Mouse (Mus musculus) left cerebral cortex, adult 9 months (tissue): ENCODE results near the gene Gfpt1.

Source experiments
- DNase-seq, 2 experiments: peaks; one replicate each; pipeline ENCODE4 v3.0.0; 2022; ENCODE audit warnings: low spot score in 2 of 2

Gene Gfpt1

DNA sequence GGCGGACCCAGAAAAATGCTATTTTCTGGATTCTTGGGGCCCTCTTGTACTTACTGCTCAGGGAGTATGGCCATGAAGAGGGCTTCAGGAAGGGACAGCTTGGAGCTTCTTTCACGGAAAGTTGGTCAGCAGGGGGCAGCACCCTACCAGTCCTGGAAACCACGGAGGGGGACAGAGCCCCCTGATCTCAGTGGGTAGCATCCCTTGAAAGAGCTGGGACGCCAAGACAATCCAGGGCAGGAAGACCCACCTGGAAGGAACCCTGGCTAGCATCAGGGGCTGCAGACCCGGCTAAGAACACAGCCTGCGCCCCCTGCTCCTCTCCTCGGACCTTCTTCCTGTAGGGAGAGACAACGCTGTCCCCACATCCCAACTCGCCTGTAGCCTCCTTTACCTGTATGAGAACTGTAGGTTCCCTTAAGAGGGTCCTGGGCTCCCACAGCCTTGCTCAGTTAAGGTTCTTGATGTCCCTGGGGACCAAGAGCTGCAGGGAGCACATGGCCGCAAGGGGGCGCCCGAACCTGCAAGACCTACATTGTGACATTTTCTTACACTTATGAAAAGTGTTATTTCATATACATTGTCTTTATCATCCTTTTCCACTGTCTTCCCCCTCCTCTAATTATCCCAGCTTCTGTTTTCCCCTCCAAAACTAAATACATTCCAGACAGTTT lies 58.8 kb downstream of the Gfpt1 start:
- DNase-seq: peak; percentile 46 to 94

DNA sequence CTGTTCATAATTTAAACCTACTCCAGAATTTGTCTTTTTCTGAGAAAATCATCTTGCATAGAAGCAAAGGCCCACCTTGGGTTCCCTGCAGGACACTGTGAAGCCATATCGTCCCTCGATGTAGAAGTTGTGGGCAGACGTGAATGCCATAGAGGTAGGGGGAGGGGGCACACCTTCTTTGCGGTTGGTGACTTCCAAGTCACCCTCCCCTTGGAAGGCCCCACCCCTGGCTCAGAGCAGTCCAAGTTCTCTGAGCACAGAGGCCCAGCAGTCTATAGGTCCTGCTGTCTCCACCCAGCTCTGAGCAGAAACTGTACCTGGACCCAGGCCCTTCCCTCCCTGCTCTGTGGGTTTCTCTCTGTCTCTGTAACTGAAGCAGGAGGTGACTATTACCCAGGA lies 59.3 kb downstream of the Gfpt1 start:
- peak in 1 of 2 experiments; percentile 15 for DNase-seq

DNA sequence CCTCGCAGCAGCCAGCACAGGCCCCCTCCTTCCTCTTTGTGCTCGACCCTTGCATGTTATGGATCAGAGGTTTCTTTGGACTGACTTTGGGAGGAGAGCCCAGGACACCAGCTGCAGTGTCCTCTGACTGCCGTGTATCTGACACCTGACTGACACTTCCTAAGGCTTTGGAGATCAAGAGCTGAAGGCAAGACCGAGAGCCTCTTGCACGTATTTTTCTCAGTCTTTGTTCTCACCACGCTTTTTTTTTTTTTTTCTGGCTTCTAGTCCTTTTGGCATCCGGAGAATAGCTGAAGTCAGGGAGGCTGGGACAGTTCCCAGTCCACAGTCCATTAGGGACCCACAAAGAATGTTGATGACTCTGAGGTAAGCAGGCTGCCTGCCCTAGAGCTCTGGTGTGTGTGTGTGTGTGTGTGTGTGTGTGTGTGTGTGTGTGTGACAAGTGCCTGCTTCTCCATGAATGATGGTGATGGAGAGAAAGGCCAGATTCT lies 59.8 kb downstream of the Gfpt1 start:
- no peak for DNase-seq

DNA sequence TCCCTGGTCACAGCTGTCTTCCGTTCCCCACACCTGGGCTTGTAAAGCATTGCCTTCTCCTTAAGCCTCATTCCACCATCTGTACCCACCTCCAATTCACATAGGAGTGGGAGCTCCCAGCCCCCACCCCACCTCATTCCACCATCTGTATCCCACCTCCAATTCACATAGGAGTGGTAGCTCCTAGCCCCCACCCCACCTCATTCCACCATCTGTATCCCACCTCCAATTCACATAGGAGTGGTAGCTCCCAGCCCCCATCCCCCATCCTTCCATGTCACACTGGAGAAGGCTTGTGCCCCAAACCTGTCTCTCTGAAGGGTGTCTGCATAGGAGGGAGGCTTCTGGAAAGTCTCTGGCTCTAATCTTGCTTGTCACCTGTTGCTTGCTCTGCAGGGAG lies 60.7 kb downstream of the Gfpt1 start:
- no peak for DNase-seq

DNA sequence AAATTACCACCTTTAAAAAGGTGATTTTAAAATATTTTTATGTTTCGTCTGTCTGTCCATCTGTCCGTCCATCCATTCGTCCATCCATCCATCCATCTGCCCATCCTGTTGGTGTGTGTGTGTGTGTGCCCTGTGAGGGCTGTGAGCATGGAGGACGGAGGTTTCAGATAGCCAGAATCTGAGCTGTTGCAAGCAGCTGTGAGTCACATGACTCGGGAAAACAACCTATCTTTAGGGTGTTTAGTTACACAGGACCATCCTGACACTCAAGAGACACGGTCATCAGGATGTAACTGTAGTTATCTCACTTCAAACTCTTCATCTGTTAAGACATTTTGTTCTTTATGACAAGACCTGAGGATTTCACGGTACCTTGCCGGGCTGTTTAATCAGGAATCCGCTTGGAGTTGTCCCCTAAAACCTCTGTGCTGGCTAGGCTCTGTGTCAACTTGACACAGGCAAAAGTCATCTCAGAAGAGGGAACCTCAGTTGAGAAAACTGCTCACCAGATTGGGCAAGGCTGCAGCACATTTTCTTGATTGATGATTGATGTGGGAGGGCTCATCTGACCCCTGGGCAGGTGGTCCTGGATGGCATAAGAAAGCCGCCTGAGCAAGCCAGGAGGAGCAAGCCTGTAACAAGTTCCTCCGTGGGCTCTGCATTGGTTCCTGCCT lies 61.6 kb downstream of the Gfpt1 start, which contains the start of gene D6Ertd527e:
D6Ertd527e (plus strand) TSS at position 624 of the 674 bp plus-strand sequence.
- DNase-seq: no peak

DNA sequence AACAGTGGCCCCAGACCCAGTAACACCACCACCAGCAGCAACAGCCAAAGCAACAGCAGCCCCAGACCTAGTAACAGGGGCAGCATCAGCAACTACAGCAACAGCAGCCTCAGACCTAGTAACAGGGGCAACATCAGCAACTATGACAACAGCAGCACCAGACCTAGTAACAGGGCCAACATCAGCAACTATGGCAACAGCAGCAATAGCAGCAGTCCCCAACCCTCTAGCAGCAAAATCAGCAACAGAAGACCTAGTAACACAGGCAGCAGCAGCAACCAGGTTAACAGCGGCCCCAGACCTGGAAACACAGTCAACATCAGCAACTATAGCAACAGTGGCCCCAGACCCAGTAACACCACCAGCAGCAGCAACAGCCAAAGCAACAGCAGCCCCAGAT lies 68.8 kb downstream of the Gfpt1 start:
- DNase-seq: no peak

DNA sequence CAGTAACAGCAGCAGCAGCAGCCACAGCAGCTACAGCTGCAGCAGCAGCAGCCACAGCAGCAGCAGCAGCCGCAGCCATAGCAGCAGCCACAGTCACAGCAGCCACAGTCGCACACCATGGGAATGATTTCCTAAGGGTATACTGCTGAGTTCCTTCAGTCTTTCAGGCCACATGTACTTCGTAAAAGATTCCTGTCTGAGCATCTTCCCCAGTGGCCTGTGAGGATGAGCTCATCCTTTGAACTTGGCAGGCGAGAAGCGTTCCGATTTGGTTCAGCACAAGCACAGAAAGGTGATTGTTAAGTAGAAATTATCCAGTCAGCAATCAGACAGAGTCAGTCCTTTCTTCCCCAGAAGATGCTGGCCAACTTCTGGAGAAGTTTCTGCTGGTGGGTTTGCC lies 69.5 kb downstream of the Gfpt1 start:
- no peak for DNase-seq

DNA sequence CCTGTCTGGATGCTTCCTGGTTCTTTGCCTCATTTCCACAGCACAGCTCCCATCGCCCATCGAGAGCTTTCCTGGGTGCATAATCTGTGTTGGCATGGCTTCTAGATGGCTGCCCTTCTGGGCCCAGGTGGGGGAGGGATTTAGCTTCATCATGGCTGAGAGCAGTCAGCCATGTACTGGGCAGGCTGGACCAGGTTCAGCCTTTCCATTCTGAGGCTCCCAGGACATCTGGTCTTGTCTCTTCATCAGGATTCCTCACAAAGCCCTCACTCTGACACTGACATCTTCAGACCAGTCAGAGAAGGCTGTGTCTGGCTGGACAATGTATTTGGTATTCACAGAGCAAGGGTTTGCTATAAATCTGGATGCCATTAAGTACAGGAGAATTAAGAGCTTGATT lies 73.3 kb downstream of the Gfpt1 start:
- no peak for DNase-seq

DNA sequence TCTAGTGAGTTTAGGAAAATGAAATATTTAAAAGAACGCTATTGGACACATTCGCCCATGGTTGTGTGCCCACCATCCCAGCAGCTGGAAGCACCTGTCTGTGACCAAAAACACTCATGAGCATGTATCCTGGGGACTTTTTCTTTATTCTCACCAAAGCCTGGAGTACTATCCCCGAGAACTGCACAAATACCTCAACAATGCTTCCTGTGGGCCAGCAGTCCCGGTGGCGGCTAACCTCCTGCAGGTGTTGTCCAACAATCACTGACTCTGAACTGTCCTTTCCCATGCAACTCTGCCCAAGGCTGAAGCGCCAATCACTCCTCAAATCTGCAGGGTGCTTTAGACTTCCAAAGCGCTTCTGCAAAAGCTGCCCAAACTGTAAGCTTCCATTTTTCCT lies 74.0 kb downstream of the Gfpt1 start:
- no peak for DNase-seq

DNA sequence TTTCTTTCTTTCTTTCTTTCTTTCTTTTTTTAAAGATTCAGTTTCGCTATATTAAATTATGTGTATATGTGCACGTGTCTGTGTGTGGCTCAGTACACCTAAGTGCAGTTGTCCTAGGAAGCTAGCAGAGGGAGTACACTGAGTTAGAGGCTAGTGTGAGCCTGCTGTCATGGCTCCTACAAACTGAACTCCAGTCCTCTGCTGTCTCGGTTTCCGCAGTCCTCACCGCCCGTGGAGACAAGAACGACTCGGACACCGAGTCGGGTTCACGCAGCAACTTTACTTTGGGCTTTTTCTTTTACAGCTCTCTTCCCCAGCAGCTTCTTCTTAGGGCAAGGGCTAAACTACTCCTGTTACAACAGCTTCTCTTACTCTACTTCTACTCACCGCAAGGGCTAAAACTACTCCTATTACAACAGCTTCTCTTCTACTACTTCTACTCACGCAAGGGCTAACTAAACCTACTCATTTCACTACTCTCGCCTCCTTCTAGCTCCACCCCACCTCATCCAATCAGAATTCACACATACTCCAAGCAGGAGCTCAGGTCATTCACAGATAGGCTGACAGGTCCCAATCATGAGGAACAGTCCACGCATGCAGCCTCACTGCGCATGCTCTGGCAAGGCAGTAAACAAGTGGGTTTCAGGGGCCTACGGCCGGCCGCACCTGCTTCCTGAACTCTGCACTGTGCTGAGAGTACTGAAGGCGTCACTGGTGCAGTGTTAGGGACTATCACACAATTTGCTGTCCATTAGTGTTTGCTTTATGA lies 76.6 kb downstream of the Gfpt1 start:
- DNase-seq: no peak

DNA sequence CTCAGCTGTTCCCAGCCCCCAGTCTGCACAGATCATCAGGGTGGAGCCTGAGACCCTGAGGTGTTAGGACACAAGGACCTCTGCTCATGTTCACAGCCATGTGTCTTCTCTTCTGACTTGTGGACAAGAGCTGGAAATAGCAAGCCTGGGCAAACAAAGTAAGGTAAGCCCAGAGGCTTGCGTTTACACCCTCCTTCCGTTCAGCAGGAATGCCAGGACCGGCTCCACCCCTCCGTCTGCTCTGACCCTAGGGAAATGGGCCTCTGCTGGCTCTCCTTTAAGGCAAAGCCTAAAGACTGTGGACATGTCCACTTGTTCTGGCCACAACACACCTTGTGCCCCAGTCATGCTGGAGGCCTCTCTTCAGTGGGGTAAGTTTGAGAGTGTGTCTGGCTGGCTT lies 77.3 kb downstream of the Gfpt1 start:
- DNase-seq: no peak

DNA sequence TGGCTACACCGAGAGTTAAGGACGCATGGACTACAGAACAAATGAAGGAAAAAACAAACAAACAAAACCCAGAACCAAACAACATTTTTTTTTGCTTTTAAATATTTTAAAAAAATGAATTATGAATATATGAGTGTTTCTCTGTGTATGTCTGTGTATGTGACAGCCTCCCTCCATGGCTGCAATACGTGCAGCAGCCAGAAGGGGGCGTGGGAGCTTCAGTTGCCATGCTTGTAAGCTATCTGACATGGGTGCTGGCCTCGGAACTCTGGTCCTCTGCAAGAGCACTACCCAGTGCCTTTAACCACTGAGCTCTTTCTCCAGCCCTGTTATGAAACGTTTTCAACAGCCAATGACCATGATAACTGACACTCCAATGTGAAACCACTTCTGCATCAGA lies 78.0 kb downstream of the Gfpt1 start:
- DNase-seq: no peak

DNA sequence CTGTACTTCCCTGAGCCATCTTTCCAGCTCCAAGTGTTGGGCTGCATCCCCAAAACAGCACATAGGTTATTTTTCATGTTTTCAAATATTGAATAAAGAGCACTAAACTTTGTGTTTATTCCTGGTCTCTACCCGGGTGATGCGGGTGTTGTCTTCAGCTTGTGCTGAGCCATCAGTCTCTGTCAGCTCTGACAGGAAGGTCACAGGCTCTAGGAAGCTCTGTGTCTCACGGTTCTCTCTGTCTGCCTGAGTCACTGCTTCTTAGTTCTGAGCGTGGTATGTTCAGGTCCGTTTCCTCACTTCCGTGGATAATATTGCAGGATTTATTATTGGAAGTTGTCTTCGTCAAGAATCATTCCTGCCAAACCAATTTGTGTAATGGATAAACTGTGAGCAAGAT lies 79.3 kb downstream of the Gfpt1 start:
- no peak for DNase-seq

DNA sequence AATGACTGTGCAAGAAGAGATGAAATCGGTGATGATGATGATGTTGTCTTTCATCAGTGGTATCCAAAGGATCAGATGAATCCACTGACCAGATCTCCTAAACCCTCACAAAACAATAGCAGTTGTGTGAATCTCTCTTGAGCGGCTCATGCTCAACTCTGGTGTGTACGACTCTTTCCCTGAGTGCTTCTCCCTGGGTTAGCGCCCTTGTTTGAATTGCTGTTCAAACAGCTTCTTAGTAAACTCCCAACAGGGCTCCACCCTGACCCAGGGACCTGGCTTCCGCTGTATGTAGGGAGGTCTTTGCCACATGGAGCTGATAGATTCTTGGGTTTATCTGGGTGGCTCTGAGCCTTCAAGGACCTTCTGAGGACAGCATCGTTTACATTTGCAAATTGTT lies 80.8 kb downstream of the Gfpt1 start:
- no peak for DNase-seq

DNA sequence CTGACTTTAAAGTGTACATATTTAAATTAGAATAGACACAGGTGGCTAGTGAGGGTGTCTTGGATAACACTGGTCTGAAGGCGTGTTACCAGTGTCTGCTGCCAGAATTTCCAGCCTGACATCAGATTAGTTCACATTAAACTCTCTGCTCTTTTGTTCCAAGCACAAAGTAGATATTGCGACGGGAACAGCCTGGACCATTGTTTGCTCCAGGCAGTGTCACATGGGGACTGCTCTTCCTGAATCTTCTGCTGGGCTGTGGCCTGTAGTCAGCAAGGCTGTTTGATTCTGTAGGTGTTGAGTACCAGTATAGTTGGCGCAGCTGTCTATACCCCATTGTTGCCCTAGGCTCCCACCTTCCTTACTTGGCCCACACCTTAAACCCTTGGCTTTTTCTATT lies 81.3 kb downstream of the Gfpt1 start:
- DNase-seq: no peak

DNA sequence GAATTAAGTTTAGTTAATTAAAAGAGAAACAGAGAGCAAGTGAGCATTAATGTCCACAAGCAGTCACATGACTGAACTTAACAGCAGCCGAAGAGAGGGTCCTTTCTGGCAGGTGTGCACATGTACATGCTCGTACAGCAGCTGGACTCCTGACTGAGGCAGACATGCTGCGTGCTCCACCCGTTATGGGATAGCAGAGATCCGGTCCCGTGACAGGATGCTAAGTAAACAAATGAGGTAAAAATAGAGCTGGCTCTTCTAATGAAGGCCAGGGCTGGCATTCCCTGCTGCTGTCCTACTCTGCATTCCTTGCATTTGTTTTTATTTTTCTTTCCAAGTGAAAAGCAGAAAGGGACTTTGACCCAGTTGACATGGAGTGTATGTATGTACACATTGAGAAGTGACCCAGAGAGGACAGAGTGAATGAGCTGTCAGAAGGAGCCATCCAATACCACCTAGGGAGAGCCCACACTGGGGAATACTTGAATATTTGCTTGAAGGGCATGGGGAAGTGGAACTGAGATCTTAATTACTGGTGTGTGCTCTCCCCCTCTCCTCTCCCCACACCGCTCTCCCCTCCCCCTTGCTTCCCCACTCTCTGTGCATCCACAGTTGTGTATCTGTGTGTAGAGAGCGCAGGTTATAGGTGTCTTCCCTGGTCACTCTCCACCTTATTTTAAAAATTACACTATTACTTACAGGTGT lies 84.6 kb downstream of the Gfpt1 start:
- DNase-seq: no peak

DNA sequence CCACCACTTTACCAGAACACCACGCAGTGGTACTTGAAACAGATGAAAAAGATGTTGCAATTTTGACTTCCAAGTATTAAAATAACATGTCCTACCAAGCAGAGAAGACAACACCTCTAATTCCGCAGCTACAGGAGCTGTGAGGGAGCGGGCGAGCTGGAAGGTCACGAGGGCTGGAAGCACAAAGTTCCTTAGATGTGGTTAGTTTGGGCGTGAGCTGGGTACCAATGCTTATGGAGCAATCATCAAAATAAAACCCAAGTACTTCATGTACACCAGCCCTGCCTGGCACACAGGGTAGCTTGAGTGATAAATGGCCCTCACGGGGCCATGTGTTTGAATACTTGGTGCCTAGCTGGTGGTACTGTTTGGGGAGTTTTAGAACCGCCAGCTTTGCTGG lies 87.2 kb downstream of the Gfpt1 start:
- DNase-seq: peak in 1 of 2 experiments; percentile 19

DNA sequence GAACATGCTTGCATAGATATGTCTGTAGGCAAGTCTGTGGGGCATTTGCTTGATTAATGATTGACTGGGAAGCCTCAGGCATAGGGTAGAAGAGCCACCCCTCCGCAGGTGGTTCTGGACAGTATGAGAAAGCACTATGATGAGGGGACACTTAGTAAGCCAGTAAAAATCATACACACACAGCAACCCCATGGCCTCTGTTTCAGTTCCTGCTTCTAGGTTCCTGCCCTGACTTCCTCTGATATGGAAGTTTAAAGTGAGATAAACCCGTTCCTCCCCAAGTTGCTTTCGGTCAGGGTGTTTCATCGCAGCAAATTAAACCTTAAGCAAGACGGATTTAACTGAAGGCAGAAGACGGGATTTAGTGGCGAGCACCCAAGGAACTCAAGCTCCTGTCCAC lies 88.0 kb downstream of the Gfpt1 start:
- no peak for DNase-seq

DNA sequence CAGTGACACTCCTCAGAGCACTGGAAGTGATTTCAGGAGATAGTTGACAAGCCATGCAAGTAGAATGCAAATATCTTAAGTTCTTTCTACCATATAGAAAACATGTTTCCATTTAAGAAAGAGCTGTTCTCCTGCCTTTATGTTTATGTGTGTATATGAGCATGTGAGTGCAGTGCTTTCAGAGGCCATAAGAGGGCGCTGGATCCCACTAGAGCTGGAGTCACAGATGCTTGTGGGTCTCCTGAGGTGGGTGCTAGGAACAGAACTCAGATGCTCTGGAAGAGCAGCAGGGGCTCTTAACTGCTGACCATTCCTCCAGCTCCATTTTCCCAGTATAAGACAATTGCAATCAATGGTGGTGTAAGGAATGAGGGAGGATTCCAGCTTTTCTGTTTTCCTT lies 88.4 kb downstream of the Gfpt1 start:
- no peak for DNase-seq

DNA sequence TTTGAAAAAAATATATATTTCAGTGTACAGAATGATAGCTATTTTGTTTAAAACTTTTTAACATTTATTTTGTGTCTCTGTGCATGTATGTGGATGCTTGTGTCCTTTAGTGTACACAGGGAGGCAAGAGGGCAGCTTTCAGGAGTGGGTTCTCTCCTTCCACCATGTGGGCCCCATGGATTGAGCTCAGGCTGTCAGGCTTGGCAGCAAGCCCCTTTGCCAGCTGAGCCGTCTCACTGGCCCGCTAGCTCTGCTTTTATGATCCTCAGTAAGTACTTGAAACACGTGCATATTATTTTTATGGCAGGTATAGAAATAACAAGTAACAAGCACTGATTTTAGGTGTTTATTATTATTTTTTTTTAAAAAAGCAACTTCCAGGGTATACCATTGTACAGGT lies 90.9 kb downstream of the Gfpt1 start:
- DNase-seq: no peak

DNA sequence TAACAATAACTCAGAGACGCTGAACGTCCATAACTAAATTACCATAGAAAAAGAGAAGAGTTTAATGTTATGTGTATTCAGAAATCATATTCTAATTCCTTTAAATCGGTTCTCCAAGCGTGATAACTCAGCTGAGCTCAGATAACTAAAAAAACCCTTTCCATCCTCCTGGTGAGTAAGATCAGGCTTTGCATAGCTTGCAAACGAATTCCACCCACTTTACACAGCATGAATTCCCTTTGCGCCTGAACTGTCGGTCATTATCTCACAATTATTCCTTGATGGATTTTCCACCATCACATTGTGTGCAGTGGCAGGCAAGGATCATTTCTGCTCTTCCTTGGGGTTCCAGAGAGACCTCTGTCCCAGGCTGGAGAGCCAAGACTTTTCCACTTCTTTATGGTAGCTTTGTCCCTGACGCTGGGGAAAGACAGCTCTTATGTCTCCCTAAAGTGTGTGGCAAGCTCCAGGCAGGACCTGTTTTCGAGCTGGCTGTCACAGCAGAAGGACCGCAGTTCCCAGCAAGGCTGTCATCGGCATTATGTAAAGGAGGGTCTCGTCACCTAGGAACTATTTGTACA lies 91.4 kb downstream of the Gfpt1 start:
- DNase-seq: peak in 1 of 2 experiments; percentile 22

DNA sequence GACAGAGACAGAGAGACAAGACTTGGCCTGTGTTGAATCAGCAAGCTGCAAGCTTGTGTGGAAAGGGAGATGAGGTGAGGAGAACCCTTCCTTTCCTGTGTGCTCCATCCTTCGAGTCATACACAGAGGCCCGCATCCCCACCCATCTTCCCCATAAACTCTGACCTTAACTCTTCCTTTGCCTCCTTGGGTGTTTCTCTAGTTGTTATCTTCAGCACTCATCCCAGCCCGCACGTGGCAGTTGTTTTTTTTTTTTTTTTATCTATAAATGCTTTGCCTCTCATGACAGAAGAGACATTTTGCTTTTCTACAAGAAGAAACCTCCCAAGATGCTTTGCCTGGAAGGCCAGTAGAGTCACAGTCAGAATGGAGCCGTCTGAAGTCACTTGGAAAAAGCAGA lies 95.8 kb downstream of the Gfpt1 start:
- DNase-seq: no peak
